Mouse (Mus musculus) heart, embryonic 10.5 days (tissue): ENCODE measurements around the gene Amy2a2. TPM values are rescaled to one million over a fixed set of nuclear protein-coding genes. Genes with fewer than 3 reads are reported as not detected.
"Not testable (repeated sequence)": the region's sequence is repeated elsewhere in the genome, so short reads cannot be mapped to it uniquely, and the experiment has no call there.

ENCODE experiments used
- DNase-seq: peaks from one replicate; pipeline ENCODE4 v3.0.0-alpha.2; 2017; ENCODE audit warnings: low spot score
- H3K27ac ChIP-seq: fragments of 300-500 bp; sonication (generic); 2 replicates; pipeline ENCODE4 v1.5.1; 2016; ENCODE audit warnings: mild to moderate bottlenecking
- H3K27me3 ChIP-seq: fragments of 300-500 bp; sonication (generic); 2 replicates; pipeline ENCODE4 v1.6.1; 2016; ENCODE audit warnings: mild to moderate bottlenecking; ENCODE audit not compliant: poor library complexity, insufficient read depth, severe bottlenecking
- H3K36me3 ChIP-seq: fragments of 300-500 bp; sonication (generic); 2 replicates; pipeline ENCODE4 v1.6.1; 2016; ENCODE audit warnings: mild to moderate bottlenecking, moderate library complexity
- H3K4me1 ChIP-seq: fragments of 300-500 bp; sonication (generic); 2 replicates; pipeline ENCODE4 v1.6.1; 2016; ENCODE audit warnings: mild to moderate bottlenecking
- H3K4me3 ChIP-seq: fragments of 300-500 bp; sonication (generic); 2 replicates; pipeline ENCODE4 v1.5.1; 2016; ENCODE audit warnings: mild to moderate bottlenecking, moderate library complexity
- H3K9me3 ChIP-seq: fragments of 300-500 bp; sonication (generic); 2 replicates; pipeline ENCODE4 v1.6.1; 2016; ENCODE audit warnings: mild to moderate bottlenecking, moderate library complexity
- WGBS: fragments of 180-500 bp; shearing (Covaris S2); methylation state at CpG from one replicate; pipeline ENCODE4 v1.1.7; 2016; 5-methylcytosine and 5-hydroxymethylcytosine counted together
- polyA plus RNA-seq: library from polyadenylated mRNA; unstranded; fragments of >200 nt; fragmentation: Nextera tagmentation; extraction: Ambion mirVana; gene quantifications from 2 replicates; pipeline ENCODE4 v1.2.1, GENCODE M21; 2016

Amy2a2 gene
- not detected in 2 replicates for polyA plus RNA-seq

GRCm38 (mm10) chr3:113356558-113356957, at the start of gene Amy2a2:
TSS of gene Amy2a2 (minus strand) at chr3:113356658.
- not testable (repeated sequence) for H3K36me3 ChIP-seq, H3K27me3 ChIP-seq, H3K9me3 ChIP-seq, H3K27ac ChIP-seq, DNase-seq, H3K4me3 ChIP-seq, H3K4me1 ChIP-seq
- no CpG with 5 or more reads among the region's 4 CpGs for WGBS

GRCm38 (mm10) chr3:113345484-113345883, 11.0 kb downstream of the Amy2a2 start:
- not testable (repeated sequence) for H3K9me3 ChIP-seq, H3K4me3 ChIP-seq, H3K36me3 ChIP-seq, H3K4me1 ChIP-seq, H3K27me3 ChIP-seq, H3K27ac ChIP-seq, DNase-seq

GRCm38 (mm10) chr3:113323952-113324351, 32.5 kb downstream of the Amy2a2 start, which contains the start of gene Amy2a3:
TSS of gene Amy2a3 (minus strand) at chr3:113324052.
- not testable (repeated sequence) for H3K27ac ChIP-seq, H3K27me3 ChIP-seq, H3K36me3 ChIP-seq, H3K4me3 ChIP-seq, DNase-seq, H3K9me3 ChIP-seq, H3K4me1 ChIP-seq
- WGBS = no CpG with 5 or more reads among the region's 4 CpGs

DNA sequence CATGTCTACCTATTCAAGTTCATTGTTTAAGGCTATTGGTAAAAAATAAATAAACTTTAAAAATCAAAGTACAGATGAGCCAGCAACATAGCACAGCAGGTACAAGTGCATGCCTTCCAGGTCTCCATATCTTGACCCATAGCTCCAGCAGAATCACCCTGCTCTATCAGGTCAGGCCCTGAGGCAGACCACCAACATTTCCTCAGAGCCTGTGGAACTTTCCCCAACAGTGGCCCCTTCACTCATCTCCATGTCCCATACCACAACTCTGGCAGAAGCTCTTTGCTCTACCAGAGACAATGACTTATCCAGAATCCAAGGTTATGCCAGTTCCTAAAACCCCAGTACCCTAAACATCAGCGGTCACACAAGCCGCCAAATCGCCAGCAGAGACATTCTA, 43.5 kb downstream of the Amy2a2 start:
- H3K27ac ChIP-seq, H3K36me3 ChIP-seq, H3K4me1 ChIP-seq, H3K9me3 ChIP-seq, H3K27me3 ChIP-seq, H3K4me3 ChIP-seq, DNase-seq: not testable (repeated sequence)
- no CpG with 5 or more reads among the region's 3 CpGs for WGBS

Other genes with a start within 250 kb of the Amy2a2 start
- gene Amy2a5, start 97.8 kb downstream of the Amy2a2 start, polyA plus RNA-seq = not detected in 2 replicates
- not detected in 2 replicates for gene Amy2a4, start 65.2 kb downstream of the Amy2a2 start, polyA plus RNA-seq
- not detected in 2 replicates for gene Amy2a3, start 32.6 kb downstream of the Amy2a2 start, polyA plus RNA-seq
- gene Amy2a1, start 175.8 kb upstream of the Amy2a2 start, polyA plus RNA-seq = not detected in 2 replicates